In genomic region chr15:100700424-100700823, GRCm38 (mm10) we compare ENCODE assay signal across 24 mouse cellular contexts. TPM values are rescaled to one million over a fixed set of nuclear protein-coding genes. Genes with fewer than 3 reads are reported as not detected.
DNase-seq lines count a peak whose midpoint lies in the region; ATAC-seq and TF ChIP-seq lines count a peak whose summit lies in the region.
"Had no signal": no experiment of that assay in that cellular context is flagged by ENCODE, and none has a peak within 500 bp of the region (broad histone marks: within the 10 kb centered on the region; RNA-seq: fewer than 3 reads in every experiment).

No protein-coding gene starts in this region.

- peaks cover 3% of the 10 kb centered on the region; the same call in 1 of the 2 replicates for H3K36me3 ChIP-seq in thymus, adult 2 months (ENCODE audit: control insufficient read depth, insufficient read depth, low read length)
- no peaks in the 10 kb centered on the region for H3K36me3 ChIP-seq in stomach, postnatal 0 days (ENCODE audit: control insufficient read depth, insufficient read depth, low read length)
- no peaks in the 10 kb centered on the region for H3K36me3 ChIP-seq in hindbrain, embryonic 13.5 days
- H3K36me3 ChIP-seq: embryonic facial prominence, embryonic 10.5 days; embryonic facial prominence, embryonic 12.5 days; forebrain, embryonic 10.5 days; forebrain, embryonic 12.5 days; G1E had no signal

- no peaks in the 10 kb centered on the region for H3K9me3 ChIP-seq in stomach, postnatal 0 days (ENCODE audit: control insufficient read depth, low read length)
- H3K9me3 ChIP-seq in hindbrain, embryonic 13.5 days = no peaks in the 10 kb centered on the region
- H3K9me3 ChIP-seq: embryonic facial prominence, embryonic 10.5 days; embryonic facial prominence, embryonic 12.5 days; forebrain, embryonic 10.5 days; forebrain, embryonic 12.5 days; G1E had no signal

- no peaks in the 10 kb centered on the region for H3K27me3 ChIP-seq in thymus, adult 2 months (ENCODE audit: control insufficient read depth, insufficient read depth, low read length)
- 0 out of 2 replicates have a peak, but pooled peaks cover 2% of the 10 kb centered on the region for H3K27me3 ChIP-seq in stomach, postnatal 0 days (ENCODE audit: control insufficient read depth, insufficient read depth, low read length)
- H3K27me3 ChIP-seq in hindbrain, embryonic 13.5 days = peaks cover 22% of the 10 kb centered on the region

- no peak for TF ChIP-seq CTCF in layer of hippocampus, adult 2 months (conservative IDR thresholded peaks at IDR 0.05)
- no peak for TF ChIP-seq CTCF in thymus, adult 2 months (IDR thresholded peaks at IDR 0.05; ENCODE audit: borderline replicate concordance, control insufficient read depth, extremely low read depth, insufficient read depth, low read length, poor library complexity)
- TF ChIP-seq CTCF in stomach, postnatal 0 days (IDR thresholded peaks at IDR 0.05; ENCODE audit: low read depth) = no peak

- H3K9ac ChIP-seq in stomach, postnatal 0 days (ENCODE audit: low read length) = no peak overlapping the region
- no peak overlapping the region for H3K9ac ChIP-seq in hindbrain, embryonic 13.5 days
- H3K9ac ChIP-seq: embryonic facial prominence, embryonic 12.5 days; forebrain, embryonic 12.5 days had no signal

- TF ChIP-seq POLR2A in thymus, adult 2 months (IDR thresholded peaks at IDR 0.05; ENCODE audit: control insufficient read depth, extremely low read depth, insufficient read depth, low read length, poor library complexity) = no peak

- no peak overlapping the region for H3K4me3 ChIP-seq in layer of hippocampus, adult 2 months
- H3K4me3 ChIP-seq in thymus, adult 2 months (ENCODE audit: control insufficient read depth, insufficient read depth, low read length) = no peak overlapping the region
- no peak overlapping the region for H3K4me3 ChIP-seq in stomach, postnatal 0 days (ENCODE audit: low read depth, low read length)
- H3K4me3 ChIP-seq in hindbrain, embryonic 13.5 days = no peak overlapping the region
- H3K4me3 ChIP-seq: embryonic facial prominence, embryonic 10.5 days; embryonic facial prominence, embryonic 12.5 days; forebrain, embryonic 10.5 days; forebrain, embryonic 12.5 days had no signal

- peak overlapping the region; percentile 52 for H3K27ac ChIP-seq in layer of hippocampus, adult 2 months
- 0 out of 2 replicates have a peak overlapping the region, but pooled peaks have one; percentile 2 for H3K27ac ChIP-seq in thymus, adult 2 months (ENCODE audit: control insufficient read depth, insufficient read depth, low read length)
- H3K27ac ChIP-seq in stomach, postnatal 0 days (replicated peaks) = peak overlapping the region; percentile 35; the same call in 1 of the 2 replicates
- no peak overlapping the region for H3K27ac ChIP-seq in hindbrain, embryonic 13.5 days
- H3K27ac ChIP-seq: embryonic facial prominence, embryonic 10.5 days; embryonic facial prominence, embryonic 12.5 days; forebrain, embryonic 10.5 days; forebrain, embryonic 12.5 days had no signal

- no peak overlapping the region for H3K4me2 ChIP-seq in stomach, postnatal 0 days (replicated peaks; ENCODE audit: low read depth)
- no peak overlapping the region for H3K4me2 ChIP-seq in hindbrain, embryonic 13.5 days
- H3K4me2 ChIP-seq: embryonic facial prominence, embryonic 12.5 days; forebrain, embryonic 12.5 days had no signal

- no peak for TF ChIP-seq EP300 in stomach, postnatal 0 days (optimal IDR thresholded peaks at IDR 0.05)

- WGBS in thymus, adult 2 months = 76% methylated on average over 5 of the region's 5 CpGs
- 39% methylated on average over 5 of the region's 5 CpGs for WGBS in stomach, postnatal 0 days
- WGBS in hindbrain, embryonic 13.5 days = 74% methylated on average over 5 of the region's 5 CpGs

- peak; percentile 79 for ATAC-seq in stomach, postnatal 0 days (ENCODE audit: low FRiP score, low TSS enrichment)
- no peak for ATAC-seq in hindbrain, embryonic 13.5 days (ENCODE audit: low FRiP score)
- ATAC-seq: CD4-positive, CD25-positive, alpha-beta regulatory T cell, adult 4 months; forebrain, embryonic 14.5 days; forebrain, embryonic 16.5 days had no signal

- peaks cover 46% of the 10 kb centered on the region for H3K4me1 ChIP-seq in thymus, adult 2 months (replicated peaks; ENCODE audit: control insufficient read depth, insufficient read depth, low read length)
- H3K4me1 ChIP-seq in stomach, postnatal 0 days (replicated peaks; ENCODE audit: control insufficient read depth, insufficient read depth) = no peaks in the 10 kb centered on the region
- H3K4me1 ChIP-seq in hindbrain, embryonic 13.5 days (replicated peaks) = peaks cover 8% of the 10 kb centered on the region

- no peak for DNase-seq in layer of hippocampus, adult 2 months (ENCODE audit: low spot score in 2 of 2)
- DNase-seq in layer of hippocampus, postnatal 10 days (ENCODE audit: low spot score in 2 of 2) = no peak
- no peak for DNase-seq in thymus, adult 2 months
- DNase-seq in thymus, adult 18-20 months = no peak
- peak; percentile 19 for DNase-seq in fibroblast of lung, adult 2 months (ENCODE audit: low read depth)
- peak; percentile 67 for DNase-seq in stomach, postnatal 0 days (ENCODE audit: low spot score)
- no peak for DNase-seq in cerebellum, postnatal 10 days
- DNase-seq: adrenal gland, adult 2 months; adrenal gland, postnatal 10 days; adrenal gland, postnatal 25 days; B cell, adult 2 months; cerebellum, adult 11-12 months; cerebellum, adult 8-10 months; cerebellum, adult 9-11 months; cerebellum, postnatal 25 days had no signal

RNA-seq across cellular contexts. Expression of gene Cela1, which starts 12.7 kb away (rescaled TPM):
- total RNA-seq in layer of hippocampus, adult 2 months (2021) = 1 to 10 TPM; 1.3 TPM
- 1 to 10 TPM in 1 of 2 experiments, under 1 TPM in 1; 0.87 to 1.7 TPM for total RNA-seq in layer of hippocampus, postnatal 10 days (2021)
- 10.4 and 11.7 TPM in 2 replicates for polyA plus RNA-seq in thymus, adult 2 months (2012; rRNA removed)
- 22.3 and 24.1 TPM in 2 replicates for polyA plus RNA-seq in stomach, postnatal 0 days (2015; fragmentation: Nextera tagmentation; extraction: Ambion mirVana)
- 1.4 and 2.1 TPM in 2 replicates for polyA plus RNA-seq in hindbrain, embryonic 13.5 days (2015; fragmentation: Nextera tagmentation; extraction: Ambion mirVana)
- polyA plus RNA-seq: forebrain, embryonic 12.5 days had no signal

RNA-seq across cellular contexts. Expression of gene Galnt6, which starts 28.8 kb away (rescaled TPM):
- 1 to 10 TPM; 5.6 to 7.0 TPM for total RNA-seq in layer of hippocampus, adult 2 months (2021)
- total RNA-seq in layer of hippocampus, postnatal 10 days (2021) = under 1 TPM; 0.49 to 0.87 TPM
- polyA plus RNA-seq in thymus, adult 2 months (2012; rRNA removed) = 34.7 and 39.4 TPM in 2 replicates
- 9.5 and 11.0 TPM in 2 replicates for polyA plus RNA-seq in stomach, postnatal 0 days (2015; fragmentation: Nextera tagmentation; extraction: Ambion mirVana)
- polyA plus RNA-seq in hindbrain, embryonic 13.5 days (2015; fragmentation: Nextera tagmentation; extraction: Ambion mirVana) = 0.13 and 0.17 TPM in 2 replicates
- polyA plus RNA-seq: forebrain, embryonic 10.5 days had no signal

RNA-seq across cellular contexts. Expression of gene Bin2, which starts 31.1 kb away (rescaled TPM):
- total RNA-seq in layer of hippocampus, adult 2 months (2021) = 1 to 10 TPM; 5.3 to 5.6 TPM
- total RNA-seq in layer of hippocampus, postnatal 10 days (2021) = 1 to 10 TPM; 3.9 to 4.8 TPM
- polyA plus RNA-seq in thymus, adult 2 months (2012; rRNA removed) = 114 and 131 TPM in 2 replicates
- 1.3 and 2.3 TPM in 2 replicates for polyA plus RNA-seq in stomach, postnatal 0 days (2015; fragmentation: Nextera tagmentation; extraction: Ambion mirVana)
- polyA plus RNA-seq in hindbrain, embryonic 13.5 days (2015; fragmentation: Nextera tagmentation; extraction: Ambion mirVana) = 2.0 and 2.4 TPM in 2 replicates

Comparison
In these comparisons a context has a peak if more than half of its experiments do, and no peak if none do; other contexts are left out.
1. DNase-seq: peak in fibroblast of lung, adult 2 months (single experiment) and stomach, postnatal 0 days (single experiment); none in layer of hippocampus, adult 2 months (0 of 2), layer of hippocampus, postnatal 10 days (0 of 2), thymus, adult 2 months (single experiment), thymus, adult 18-20 months (0 of 2) and cerebellum, postnatal 10 days (0 of 2).
2. RNA of gene Bin2, which starts 31.1 kb away (polyA plus RNA-seq): 114 to 131 TPM in thymus, adult 2 months; 2.0 to 2.4 TPM in hindbrain, embryonic 13.5 days and 1.3 to 2.3 TPM in stomach, postnatal 0 days; every median in the first group is over 10 times any median in the second.